Mouse (Mus musculus): Measurements from ENCODE around the gene Myom1.

Myom1 gene

DNA sequence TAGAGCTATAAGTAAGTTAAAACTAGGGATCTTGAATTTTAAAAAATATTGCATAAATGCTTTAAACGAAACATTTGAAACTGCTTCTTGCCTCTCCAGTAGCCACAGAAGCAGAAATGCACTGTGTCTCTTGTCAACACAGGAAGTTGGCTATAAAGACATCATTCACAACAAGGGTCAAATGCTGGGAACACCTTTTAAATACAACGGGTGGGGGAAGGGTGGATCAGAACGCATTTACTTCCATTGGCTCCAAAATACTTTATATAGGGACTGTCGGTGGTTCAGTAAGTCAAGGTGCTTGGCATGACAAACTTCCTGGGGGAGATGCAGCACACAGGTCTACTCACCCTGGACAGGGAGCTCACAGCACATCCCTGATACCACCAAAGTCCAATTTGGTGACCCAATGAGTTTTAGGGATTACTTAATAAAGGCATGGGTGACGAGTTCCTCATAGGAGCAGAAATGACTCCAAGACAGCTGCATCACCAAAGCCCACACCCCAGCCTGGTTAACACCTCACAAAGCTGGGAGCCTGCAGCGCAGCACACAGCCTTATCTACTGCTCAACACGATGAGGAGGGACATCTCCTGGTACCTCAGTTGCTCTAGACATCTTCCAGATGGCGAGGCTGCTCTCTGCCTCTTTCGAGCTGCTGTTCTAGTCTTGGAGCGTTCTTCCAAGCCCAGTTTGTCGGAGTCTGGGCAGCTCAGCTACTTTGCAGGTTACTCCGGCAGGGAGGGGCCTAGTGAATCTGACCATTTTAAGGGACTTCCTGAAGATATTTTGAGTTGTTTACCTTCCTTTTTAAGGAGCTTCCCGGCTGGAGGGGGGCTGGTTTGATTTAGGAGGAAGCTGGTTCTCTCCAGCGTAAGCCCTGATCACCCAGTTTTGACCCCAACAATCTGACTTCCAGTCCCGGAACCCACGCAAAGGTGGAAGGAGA is 134.2 kb downstream of the Myom1 start:
- in situ Hi-C loops (cut with MseI, MboI) = no loop called here

DNA sequence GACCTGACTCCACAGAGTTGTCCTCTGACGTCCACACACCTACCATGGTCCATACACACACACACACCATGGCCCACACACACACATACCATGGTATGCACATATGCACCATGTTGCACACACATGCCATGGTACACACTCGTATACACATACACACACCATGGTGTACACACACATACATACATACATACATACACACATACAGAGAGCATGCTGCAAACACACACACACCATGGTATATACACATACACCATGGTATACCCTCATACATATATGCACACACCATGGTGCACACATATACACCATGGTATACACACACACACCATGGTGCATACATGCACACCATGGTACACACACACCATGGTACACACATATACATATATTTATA is 134.9 kb downstream of the Myom1 start:
- in situ Hi-C loops (cut with MseI, MboI) = no loop called here

- in situ Hi-C loops (cut with MseI, MboI) = no loop called here
Observed at GRCm38 (mm10) chr17:71142068-71142467, 139.6 kb downstream of the Myom1 start.

GRCm38 (mm10) chr17:71143155-71143554 is 140.7 kb downstream of the Myom1 start:
- in situ Hi-C loops (cut with MseI, MboI) = no loop called here

- in situ Hi-C loops (cut with MseI, MboI) = no loop called here
Observed at GRCm38 (mm10) chr17:71144322-71145116, 142.1 kb downstream of the Myom1 start.

DNA sequence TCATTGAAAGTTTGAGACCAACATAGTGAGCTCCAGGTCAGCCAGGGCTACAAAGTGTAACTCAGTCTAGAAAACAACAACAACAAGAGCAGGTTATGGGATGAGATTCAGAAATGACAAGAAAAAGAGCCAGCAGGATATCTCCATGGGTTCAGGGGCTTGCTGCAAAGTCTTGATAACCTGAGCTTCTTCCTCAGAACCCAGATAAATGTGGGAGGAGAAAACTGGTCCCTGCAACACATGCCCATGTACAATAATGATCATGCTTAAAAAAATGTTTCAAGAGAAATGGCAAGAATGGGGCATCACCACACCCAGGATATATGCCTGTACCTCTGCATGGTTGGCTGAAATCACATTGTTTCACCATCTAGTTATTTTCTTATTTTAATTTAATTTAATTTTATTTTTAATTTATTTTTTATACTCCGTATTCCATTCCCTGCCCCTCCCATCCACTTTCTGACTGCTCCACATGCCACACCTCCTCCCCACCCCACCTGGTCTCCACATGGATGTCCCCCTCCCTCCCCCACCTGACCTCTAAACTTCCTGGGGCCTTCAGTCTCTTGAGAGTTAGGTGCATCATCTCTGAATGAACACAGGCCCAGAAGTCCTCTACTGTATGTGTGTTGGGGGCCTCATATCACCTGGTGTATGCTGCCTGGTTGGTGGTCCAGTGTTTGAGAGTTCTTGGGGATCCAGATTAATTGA is 143.0 kb downstream of the Myom1 start:
- in situ Hi-C loops (cut with MseI, MboI) = no loop called here

- in situ Hi-C loops (cut with MseI, MboI) = no loop called here
Observed at GRCm38 (mm10) chr17:71153356-71153755, 150.9 kb downstream of the Myom1 start.

DNA sequence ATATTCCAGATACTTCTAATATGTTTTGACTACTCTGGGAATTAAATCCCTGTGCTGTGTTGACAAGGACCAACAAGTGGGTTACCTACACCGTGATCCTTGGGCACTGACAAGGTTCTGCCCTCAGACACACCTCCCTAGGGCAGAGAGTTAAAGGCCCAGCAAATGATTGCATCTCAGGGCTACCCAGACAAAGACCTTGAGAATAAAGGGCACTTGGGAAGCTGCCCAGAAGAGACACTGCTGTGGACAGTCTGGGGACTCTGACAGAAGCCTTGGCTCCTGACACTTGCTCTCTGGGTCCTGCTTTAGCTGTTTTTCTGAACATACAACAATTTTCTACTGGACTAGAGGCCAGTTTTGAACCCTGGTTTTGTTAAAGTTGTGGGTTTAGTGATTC is 152.8 kb downstream of the Myom1 start:
- in situ Hi-C loops (cut with MseI, MboI) = no loop called here

DNA sequence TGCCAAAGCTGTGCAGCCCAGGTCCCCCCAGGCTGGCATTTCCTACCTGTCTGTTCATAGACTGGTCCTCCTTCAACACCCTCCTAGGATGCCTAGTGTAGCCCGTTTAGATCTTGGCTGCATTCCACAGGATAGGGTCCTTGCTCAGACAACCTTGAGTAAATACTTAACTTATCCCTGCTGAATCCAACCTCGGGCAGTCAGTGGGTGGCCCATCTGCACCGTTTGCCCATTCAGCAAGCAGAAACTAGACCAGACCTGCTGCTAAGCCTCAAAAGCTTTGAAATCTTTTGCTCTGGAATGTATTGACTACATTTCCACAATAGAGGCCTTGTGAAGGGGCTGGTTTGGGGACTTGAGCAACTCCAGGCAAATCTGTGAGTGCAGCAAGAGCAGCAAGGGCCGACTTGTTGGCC is 156.7 kb downstream of the Myom1 start:
- in situ Hi-C loops (cut with MseI, MboI) = no loop called here

DNA sequence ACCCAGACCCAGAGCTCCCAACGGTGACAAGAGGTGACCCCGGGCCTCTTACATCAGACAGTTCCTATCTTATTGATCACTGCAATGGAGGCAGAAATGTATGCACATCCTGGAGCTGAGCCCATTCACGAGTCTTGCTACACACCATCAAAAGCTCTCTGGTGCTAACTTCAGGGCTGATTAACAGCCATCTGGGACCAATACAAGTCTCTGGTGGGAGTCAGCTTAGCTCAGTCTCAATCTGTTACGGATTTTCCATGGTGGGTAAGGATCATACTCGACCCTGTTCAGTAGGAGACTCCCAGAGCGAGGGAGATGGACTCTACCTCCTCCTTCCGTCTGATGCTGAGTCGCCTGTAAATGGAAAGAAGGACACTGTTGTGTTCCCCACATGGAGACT is 157.3 kb downstream of the Myom1 start:
- in situ Hi-C loops (cut with MseI, MboI) = no loop called here

DNA sequence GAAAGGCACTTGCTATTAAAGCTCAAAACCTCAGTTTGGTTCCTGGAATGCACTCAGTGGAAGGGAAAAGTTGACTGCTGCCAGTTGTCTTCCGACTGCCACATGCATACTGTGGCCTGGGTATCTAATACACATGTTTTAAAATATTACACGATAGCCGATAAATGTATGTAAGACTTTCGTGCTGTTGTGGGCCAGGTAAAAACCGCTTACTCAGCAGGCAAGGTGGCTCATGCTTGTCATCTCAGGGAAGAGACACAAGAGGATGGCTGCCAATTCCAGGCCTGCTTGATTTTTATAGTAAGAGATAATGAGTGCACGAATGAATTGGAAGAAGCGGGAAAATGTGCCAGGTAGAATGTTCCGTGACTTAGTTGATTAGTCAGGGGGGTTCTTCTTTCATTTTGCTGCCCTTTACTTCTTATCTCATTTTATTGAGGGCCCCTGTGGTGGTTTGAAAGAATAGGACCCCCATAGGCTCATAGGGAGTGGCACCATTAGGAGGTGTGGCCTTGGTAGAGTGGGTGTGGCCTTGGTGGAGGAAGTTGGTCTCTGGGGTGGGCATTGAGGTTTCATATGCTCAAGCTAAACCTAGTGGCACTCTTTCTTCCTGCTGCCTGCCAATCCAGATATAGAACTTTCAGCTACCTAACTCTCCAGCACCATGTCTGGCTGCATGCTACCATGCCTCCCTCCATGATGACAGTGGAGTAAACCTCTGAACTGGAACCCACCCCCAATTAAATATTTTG is 158.0 kb downstream of the Myom1 start:
- in situ Hi-C loops (cut with MseI, MboI) = no loop called here

DNA sequence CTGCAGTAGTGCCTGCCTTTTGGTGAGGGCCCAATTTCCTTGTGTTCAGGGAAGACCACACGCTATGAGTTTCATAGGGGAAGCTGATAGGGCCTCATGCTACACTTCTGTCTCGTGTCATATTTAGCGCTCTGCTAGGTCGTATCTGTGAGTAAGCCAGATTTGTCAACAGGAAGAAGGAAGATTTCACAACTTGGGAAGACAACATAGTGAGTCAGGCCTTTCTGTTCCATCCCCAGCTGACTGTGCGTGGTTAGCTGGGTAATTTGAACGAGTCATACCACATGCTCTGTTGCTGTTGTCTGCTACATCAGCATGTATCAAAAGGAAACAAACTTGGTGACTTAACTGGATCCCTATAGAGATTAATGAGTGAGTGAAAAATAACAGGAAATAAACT is 162.6 kb downstream of the Myom1 start:
- in situ Hi-C loops (cut with MseI, MboI) = no loop called here

DNA sequence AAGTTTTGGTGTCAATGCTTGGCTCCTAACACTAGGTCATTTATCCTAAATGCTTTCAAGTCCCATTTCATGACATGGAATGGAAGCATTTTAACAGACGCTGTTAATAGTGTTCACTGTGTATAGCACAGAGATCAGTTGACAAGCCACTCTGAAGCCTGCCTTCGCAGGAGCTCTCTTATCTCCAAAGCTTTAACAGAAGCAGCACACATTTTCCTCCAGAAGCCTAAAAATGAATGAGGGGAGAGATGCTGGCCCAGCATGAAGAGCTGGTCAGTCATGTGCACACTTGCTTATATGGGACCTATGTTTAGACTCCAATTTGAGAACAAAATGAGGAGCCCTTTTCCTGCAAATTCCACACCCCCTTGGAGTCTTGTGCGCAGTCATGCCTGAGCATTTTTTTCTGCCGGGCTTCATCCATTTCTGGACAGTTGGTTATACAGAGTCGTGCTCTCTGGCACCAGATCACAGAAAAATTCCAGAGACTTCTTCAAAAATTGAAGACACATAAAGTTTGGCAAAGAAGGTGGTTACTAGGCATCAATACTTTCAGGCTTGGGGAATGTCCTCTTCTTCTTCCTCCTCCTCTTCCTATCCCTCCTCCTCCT is 165.9 kb downstream of the Myom1 start:
- in situ Hi-C loops (cut with MseI, MboI) = no loop called here

DNA sequence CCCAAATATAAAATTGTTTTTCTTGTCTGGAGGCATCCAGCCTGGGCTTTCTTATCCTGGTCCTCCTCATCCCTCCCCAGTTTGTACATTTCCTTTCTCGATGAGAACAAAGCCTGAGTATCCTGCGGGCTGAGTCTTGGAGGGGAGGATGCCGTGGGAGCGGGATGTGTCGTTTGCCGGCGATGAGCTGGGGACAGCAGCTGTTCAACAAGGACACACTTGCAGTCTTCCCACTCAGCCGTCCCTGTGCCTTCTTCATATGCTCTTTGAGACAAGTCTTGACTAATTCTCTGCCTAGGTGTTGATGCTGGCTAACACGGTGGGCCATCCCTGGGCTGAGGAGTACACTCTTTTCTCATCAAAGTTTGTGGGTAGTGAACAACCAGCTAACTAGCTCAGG is 166.4 kb downstream of the Myom1 start:
- in situ Hi-C loops (cut with MseI, MboI) = no loop called here

GRCm38 (mm10) chr17:71169639-71170038 is 167.2 kb downstream of the Myom1 start:
- in situ Hi-C loops (cut with MseI, MboI) = no loop called here

DNA sequence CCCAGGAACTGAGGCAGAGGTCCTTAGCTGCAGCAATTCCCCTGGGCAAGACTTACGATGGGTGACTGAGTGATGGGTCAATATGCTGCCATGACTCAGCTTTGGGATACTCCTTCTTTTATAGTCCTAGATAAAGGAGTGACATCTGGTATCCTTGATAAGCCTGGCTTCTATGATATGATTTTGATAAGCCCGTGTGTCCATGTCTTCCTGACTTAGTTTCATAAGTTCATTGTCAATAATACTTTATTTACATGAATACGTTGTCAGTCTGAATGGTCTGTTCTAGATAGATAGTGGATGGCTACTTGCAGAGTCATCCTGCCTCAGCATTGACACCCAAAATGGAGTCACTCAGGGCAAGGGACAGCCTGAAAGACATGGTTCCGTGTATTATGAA is 168.7 kb downstream of the Myom1 start:
- in situ Hi-C loops (cut with MseI, MboI) = no loop called here

Data from mouse trophoblast stem cell (cell line).